Mouse (Mus musculus): ENCODE measurements around the gene Olfr237-ps1. TPM values are rescaled to one million over a fixed set of nuclear protein-coding genes. Genes with fewer than 3 reads are reported as not detected.
"Not testable (repeated sequence)": the region's sequence is repeated elsewhere in the genome, so short reads cannot be mapped to it uniquely, and the experiment has no call there.

The Olfr237-ps1 gene
- polyA plus RNA-seq (2012; ENCODE audit: insufficient read depth, insufficient read length, missing spikeins): not detected in 2 replicates

GRCm38 (mm10) chr6:43146267-43146666, at the start of gene Olfr237-ps1:
Gene Olfr237-ps1, plus strand, starts transcription at chr6:43146567.
- not testable (repeated sequence) for H3K27ac ChIP-seq (ENCODE audit: insufficient read depth, low read depth, low read length); H3K4me1 ChIP-seq (ENCODE audit: control insufficient read depth, insufficient read depth, low read length); H3K4me3 ChIP-seq (ENCODE audit: insufficient read depth, low read length)

- not testable (repeated sequence) for H3K4me3 ChIP-seq (ENCODE audit: insufficient read depth, low read length); H3K4me1 ChIP-seq (ENCODE audit: control insufficient read depth, insufficient read depth, low read length); H3K27ac ChIP-seq (ENCODE audit: insufficient read depth, low read depth, low read length)
These were observed 40.3 kb upstream of the Olfr237-ps1 start, which contains the start of gene Olfr441 for GRCm38 (mm10) chr6:43106069-43106468. Gene Olfr441, plus strand, starts transcription at chr6:43106369.

GRCm38 (mm10) chr6:43159502-43159901, 13.1 kb downstream of the Olfr237-ps1 start:
- TF ChIP-seq CTCF (IDR thresholded peaks at IDR 0.05; ENCODE audit: low read depth, low read length) (no peak), POLR2A (IDR thresholded peaks at IDR 0.05; ENCODE audit: borderline replicate concordance, low read depth, low read length) (no peak)
- H3K4me3 ChIP-seq (ENCODE audit: insufficient read depth, low read length): no peak overlapping the region
- no peaks in the 10 kb centered on the region for H3K4me1 ChIP-seq (ENCODE audit: control insufficient read depth, insufficient read depth, low read length)
- no peak overlapping the region for H3K27ac ChIP-seq (ENCODE audit: insufficient read depth, low read depth, low read length)

GRCm38 (mm10) chr6:43162982-43163381, 16.6 kb downstream of the Olfr237-ps1 start, which contains the start of gene Olfr437:
Gene Olfr437, plus strand, starts transcription at chr6:43163282.
- H3K4me1 ChIP-seq (ENCODE audit: control insufficient read depth, insufficient read depth, low read length): no peaks in the 10 kb centered on the region
- H3K4me3 ChIP-seq (ENCODE audit: insufficient read depth, low read length): no peak within 1 kb of the TSS
- TF ChIP-seq CTCF (IDR thresholded peaks at IDR 0.05; ENCODE audit: low read depth, low read length): no peak
- TF ChIP-seq POLR2A (IDR thresholded peaks at IDR 0.05; ENCODE audit: borderline replicate concordance, low read depth, low read length): no peak
- no peak within 1 kb of the TSS for H3K27ac ChIP-seq (ENCODE audit: insufficient read depth, low read depth, low read length)

DNA sequence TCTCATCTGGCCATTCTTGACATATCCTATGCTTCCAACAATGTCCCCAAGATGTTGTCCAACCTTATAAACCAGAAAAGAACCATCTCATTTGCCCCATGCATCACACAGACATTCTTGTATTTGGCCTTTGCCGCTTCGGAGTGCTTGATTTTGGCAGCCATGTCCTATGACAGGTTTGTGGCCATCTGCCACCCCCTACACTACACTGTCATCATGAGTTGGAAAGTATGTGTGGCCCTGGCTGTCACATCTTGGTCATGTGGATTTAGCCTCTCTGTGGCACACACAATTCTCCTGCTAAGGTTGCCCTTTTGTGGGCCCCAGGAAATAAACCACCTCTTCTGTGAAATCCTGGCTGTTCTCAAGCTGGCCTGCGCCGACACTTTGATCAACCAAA, 20.9 kb downstream of the Olfr237-ps1 start:
- no peak overlapping the region for H3K4me3 ChIP-seq (ENCODE audit: insufficient read depth, low read length)
- no peaks in the 10 kb centered on the region for H3K4me1 ChIP-seq (ENCODE audit: control insufficient read depth, insufficient read depth, low read length)
- TF ChIP-seq CTCF (IDR thresholded peaks at IDR 0.05; ENCODE audit: low read depth, low read length) (no peak), POLR2A (IDR thresholded peaks at IDR 0.05; ENCODE audit: borderline replicate concordance, low read depth, low read length) (no peak)
- H3K27ac ChIP-seq (ENCODE audit: insufficient read depth, low read depth, low read length): no peak overlapping the region

DNA sequence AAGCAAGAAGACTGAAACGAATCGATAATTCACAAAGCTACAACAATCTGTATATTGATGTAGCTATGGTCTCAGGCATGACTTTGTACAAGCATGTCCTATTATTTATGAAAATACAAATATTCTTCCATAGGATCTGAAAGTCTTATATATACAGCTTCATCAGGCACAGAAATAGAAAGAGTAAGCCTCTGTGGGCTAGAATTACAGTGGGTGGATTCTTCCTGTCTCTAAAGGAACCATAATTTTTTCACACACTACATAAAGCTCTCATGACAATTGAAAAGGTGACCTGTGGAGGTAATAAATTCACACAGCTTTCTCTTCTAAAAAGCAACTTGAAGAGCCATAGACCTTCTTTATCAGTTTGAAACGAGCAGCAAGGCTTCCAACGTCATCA, 25.5 kb downstream of the Olfr237-ps1 start, which contains the start of gene Olfr13:
TSS of gene Olfr13 (plus strand) at position 301 of the 400 bp plus-strand sequence.
- no peak for TF ChIP-seq POLR2A (IDR thresholded peaks at IDR 0.05; ENCODE audit: borderline replicate concordance, low read depth, low read length)
- TF ChIP-seq CTCF (IDR thresholded peaks at IDR 0.05; ENCODE audit: low read depth, low read length): no peak
- no peak within 1 kb of the TSS for H3K4me3 ChIP-seq (ENCODE audit: insufficient read depth, low read length)
- H3K4me1 ChIP-seq (ENCODE audit: control insufficient read depth, insufficient read depth, low read length): no peaks in the 10 kb centered on the region
- no peak within 1 kb of the TSS for H3K27ac ChIP-seq (ENCODE audit: insufficient read depth, low read depth, low read length)

GRCm38 (mm10) chr6:43178129-43178528, 31.8 kb downstream of the Olfr237-ps1 start:
- Histone ChIP-seq H3K4me1 (ENCODE audit: control insufficient read depth, insufficient read depth, low read length) (no peaks in the 10 kb centered on the region), H3K27ac (ENCODE audit: insufficient read depth, low read depth, low read length) (no peak overlapping the region), H3K4me3 (ENCODE audit: insufficient read depth, low read length) (no peak overlapping the region)
- TF ChIP-seq CTCF (IDR thresholded peaks at IDR 0.05; ENCODE audit: low read depth, low read length): no peak
- no peak for TF ChIP-seq POLR2A (IDR thresholded peaks at IDR 0.05; ENCODE audit: borderline replicate concordance, low read depth, low read length)

GRCm38 (mm10) chr6:43178584-43179501, 32.5 kb downstream of the Olfr237-ps1 start:
- Histone ChIP-seq H3K4me3 (ENCODE audit: insufficient read depth, low read length) (no peak overlapping the region), H3K27ac (ENCODE audit: insufficient read depth, low read depth, low read length) (no peak overlapping the region), H3K4me1 (ENCODE audit: control insufficient read depth, insufficient read depth, low read length) (no peaks in the 10 kb centered on the region)
- no peak for TF ChIP-seq CTCF (IDR thresholded peaks at IDR 0.05; ENCODE audit: low read depth, low read length)
- no peak for TF ChIP-seq POLR2A (IDR thresholded peaks at IDR 0.05; ENCODE audit: borderline replicate concordance, low read depth, low read length)

GRCm38 (mm10) chr6:43190986-43191385, 44.6 kb downstream of the Olfr237-ps1 start:
- H3K4me3 ChIP-seq (ENCODE audit: insufficient read depth, low read length): no peak overlapping the region
- TF ChIP-seq POLR2A (IDR thresholded peaks at IDR 0.05; ENCODE audit: borderline replicate concordance, low read depth, low read length) (no peak), CTCF (IDR thresholded peaks at IDR 0.05; ENCODE audit: low read depth, low read length) (no peak)

GRCm38 (mm10) chr6:43196781-43197180, 50.4 kb downstream of the Olfr237-ps1 start, which contains the start of gene Olfr435:
Gene Olfr435, plus strand, starts transcription at chr6:43197146.
- Histone ChIP-seq H3K4me3 (ENCODE audit: insufficient read depth, low read length) (no peak within 1 kb of the TSS), H3K27ac (ENCODE audit: insufficient read depth, low read depth, low read length) (no peak within 1 kb of the TSS), H3K4me1 (ENCODE audit: control insufficient read depth, insufficient read depth, low read length) (no peaks in the 10 kb centered on the region)
- TF ChIP-seq CTCF (IDR thresholded peaks at IDR 0.05; ENCODE audit: low read depth, low read length) (no peak), POLR2A (IDR thresholded peaks at IDR 0.05; ENCODE audit: borderline replicate concordance, low read depth, low read length) (no peak)

More at GRCm38 (mm10) chr6:43190986-43191385, 44.6 kb downstream of the Olfr237-ps1 start:
- H3K4me1 ChIP-seq (ENCODE audit: control insufficient read depth, insufficient read depth, low read length): no peaks in the 10 kb centered on the region
- H3K27ac ChIP-seq (ENCODE audit: insufficient read depth, low read depth, low read length): no peak overlapping the region

All from bone marrow macrophage, adult 2 months (primary cell).